Mouse (Mus musculus) MEL (cell line): ENCODE data around the gene Syn3.

ENCODE experiments used
- CHD1 ChIP-seq: IDR thresholded peaks from 2 replicates; pipeline ENCODE4 v1.6.1; 2012; ENCODE audit warnings: low read depth, mild to moderate bottlenecking, inconsistent platforms, low read length, improper control_type of control experiment
- CTCF ChIP-seq, 3 experiments: IDR thresholded peaks in 2 of 3; conservative IDR thresholded peaks in 1 of 3; 2 replicates each; pipeline ENCODE4 v1.5.1; 2011 to 2012; ENCODE audit warnings: low read length in 3 of 3, low read depth in 2 of 3, mild to moderate bottlenecking in 2 of 3, improper control_type of control experiment in 1 of 3, inconsistent platforms in 1 of 3, mixed read lengths in 1 of 3, moderate library complexity in 1 of 3; ENCODE audit not compliant: control insufficient read depth in 1 of 3, insufficient read depth in 1 of 3, poor library complexity in 1 of 3, severe bottlenecking in 1 of 3
- ELF1 ChIP-seq: IDR thresholded peaks from 2 replicates; pipeline ENCODE4 v1.6.1; 2014; ENCODE audit warnings: low read depth, mild to moderate bottlenecking, inconsistent platforms, low read length, improper control_type of control experiment, moderate library complexity
- HCFC1 ChIP-seq: IDR thresholded peaks from 2 replicates; pipeline ENCODE4 v1.6.1; 2012; ENCODE audit warnings: low read depth, mild to moderate bottlenecking, inconsistent platforms, low read length, improper control_type of control experiment, moderate library complexity
- JUND ChIP-seq: IDR thresholded peaks from 2 replicates; pipeline ENCODE4 v1.6.1; 2011; ENCODE audit warnings: low read depth, mild to moderate bottlenecking, improper control_type of control experiment, low read length
- MAFK ChIP-seq: IDR thresholded peaks from 2 replicates; pipeline ENCODE4 v1.6.1; 2011; ENCODE audit warnings: low read depth, mild to moderate bottlenecking, low read length, improper control_type of control experiment, borderline replicate concordance
- MAX ChIP-seq: IDR thresholded peaks from 2 replicates; pipeline ENCODE4 v1.6.1; 2011; ENCODE audit warnings: low read length, improper control_type of control experiment
- MEF2A ChIP-seq: IDR thresholded peaks from 2 replicates; pipeline ENCODE4 v1.6.1; 2014; ENCODE audit warnings: low read depth, mild to moderate bottlenecking, inconsistent platforms, low read length, improper control_type of control experiment; ENCODE audit not compliant: poor library complexity, insufficient replicate concordance, severe bottlenecking; ENCODE audit errors: extremely low read depth
- POLR2A ChIP-seq, 2 experiments: IDR thresholded peaks; 2 replicates each; pipeline ENCODE4 v1.6.1; 2011 to 2012; ENCODE audit warnings: low read length in 2 of 2, mild to moderate bottlenecking in 2 of 2, control low read depth in 1 of 2, improper control_type of control experiment in 1 of 2, low read depth in 1 of 2, moderate library complexity in 1 of 2; ENCODE audit not compliant: control insufficient read depth in 1 of 2, insufficient read depth in 1 of 2, poor library complexity in 1 of 2
- TCF12 ChIP-seq: IDR thresholded peaks from 2 replicates; pipeline ENCODE4 v1.6.1; 2014; ENCODE audit warnings: low read depth, mild to moderate bottlenecking, inconsistent platforms, low read length, improper control_type of control experiment, moderate library complexity
- USF1 ChIP-seq: IDR thresholded peaks from 2 replicates; pipeline ENCODE4 v1.6.1; 2014; ENCODE audit warnings: low read depth, mild to moderate bottlenecking, inconsistent platforms, low read length, improper control_type of control experiment, moderate library complexity
- ZMIZ1 ChIP-seq: IDR thresholded peaks from 2 replicates; pipeline ENCODE4 v1.6.1; 2012; ENCODE audit warnings: low read depth, mild to moderate bottlenecking, inconsistent platforms, low read length, improper control_type of control experiment, moderate library complexity
- ZNF384 ChIP-seq: IDR thresholded peaks from 2 replicates; pipeline ENCODE4 v1.6.1; 2012; ENCODE audit warnings: low read depth, mild to moderate bottlenecking, inconsistent platforms, low read length, improper control_type of control experiment

GRCm38 (mm10) chr10:86376392-86377185, 122.1 kb downstream of the Syn3 start:
- TF ChIP-seq CTCF (IDR thresholded peaks at IDR 0.05 in 2 of 3, conservative IDR thresholded peaks at IDR 0.05 in 1 of 3; ENCODE audit: control insufficient read depth in 1 of 3, insufficient read depth in 1 of 3, low read depth in 2 of 3, low read length in 3 of 3, poor library complexity in 1 of 3, severe bottlenecking in 1 of 3) (no peak), USF1 (no peak), ZMIZ1 (no peak), POLR2A (IDR thresholded peaks at IDR 0.05; ENCODE audit: control insufficient read depth in 1 of 2, insufficient read depth in 1 of 2, low read depth in 1 of 2, low read length in 2 of 2, poor library complexity in 1 of 2) (no peak), MAFK (no peak), MAX (no peak), ZNF384 (no peak), CHD1 (no peak), HCFC1 (no peak), ELF1 (no peak), MEF2A (no peak), JUND (no peak), TCF12 (no peak)
